Mouse (Mus musculus): Measurements from ENCODE around the gene Mapkap1. TPM values are rescaled to one million over a fixed set of nuclear protein-coding genes. Genes with fewer than 3 reads are reported as not detected.

The Mapkap1 gene
- total RNA-seq (2021) = 10 to 100 TPM; 55.1 to 69.0 TPM
- long read RNA-seq, experiment 1, transcript Mapkap1-209 (12 exons, 3,111 nt) = major isoform, 65 of 115 reads
- long read RNA-seq, experiment 1, transcript Mapkap1-204 (11 exons, 1,630 nt) = minor isoform, 15 of 115 reads
- long read RNA-seq, experiment 1, partial matches to known transcripts = 3 of 115 reads
- long read RNA-seq, experiment 1, other reads (novel, unspliced or antisense) = 32 of 115 reads
- long read RNA-seq, experiment 2, transcript Mapkap1-209 (12 exons, 3,111 nt) = major isoform, 41 of 82 reads
- long read RNA-seq, experiment 2, transcript Mapkap1-204 (11 exons, 1,630 nt) = minor isoform, 6 of 82 reads
- long read RNA-seq, experiment 2, partial matches to known transcripts = 0 of 82 reads
- long read RNA-seq, experiment 2, other reads (novel, unspliced or antisense) = 35 of 82 reads

DNA sequence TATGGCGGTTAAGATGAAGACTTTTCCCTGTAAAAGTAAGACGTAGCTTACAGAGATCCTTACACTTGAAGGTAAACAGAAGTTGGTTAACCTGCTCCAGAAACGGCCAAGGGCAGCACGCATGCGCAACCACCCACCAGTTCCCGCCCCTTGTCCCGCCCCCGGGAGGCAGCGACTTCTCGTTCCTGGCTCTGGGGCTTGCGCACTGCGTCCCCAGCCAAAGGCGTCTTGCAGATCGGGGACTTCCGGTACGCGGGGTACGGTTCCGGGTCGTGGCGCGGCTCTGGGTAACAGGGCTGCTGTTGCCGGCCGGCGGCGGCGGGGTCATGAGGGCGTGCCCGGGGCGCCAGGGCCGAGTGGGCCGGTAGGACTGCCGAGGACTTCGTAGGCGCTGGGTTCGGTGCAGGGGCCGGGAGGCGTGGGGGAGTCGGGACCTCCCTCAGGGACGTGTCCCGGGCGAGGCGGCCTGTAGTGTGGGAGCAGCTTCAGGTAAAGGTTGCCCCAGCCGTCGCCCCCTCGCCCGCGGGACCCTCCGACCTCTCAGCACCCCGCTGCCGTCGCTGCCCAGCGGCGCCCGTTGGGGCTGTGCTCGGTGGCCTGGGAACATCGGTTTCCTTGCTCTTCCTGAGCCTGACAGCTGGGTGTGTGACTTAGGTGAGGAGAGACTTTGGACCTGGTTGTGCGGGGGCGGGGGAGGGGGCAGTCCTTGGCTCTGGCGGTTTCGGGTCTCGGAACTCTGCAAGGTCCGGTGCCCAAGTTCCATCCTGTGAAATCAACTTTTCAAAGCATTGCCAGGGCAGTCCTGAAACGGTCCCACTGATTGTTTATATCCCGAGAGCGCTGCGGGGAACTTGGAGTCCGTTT, at the start of gene Mapkap1:
Mapkap1 (plus strand) TSS at position 171 of the 864 bp plus-strand sequence.
- H3K4me3 ChIP-seq = peak within 1 kb of the TSS; percentile 85
- intact Hi-C loops (cut with DNase I) = loop anchor here (2.0 to 10.0 kb wide), 2 partner anchors 34 to 228 kb away; partner anchors contain the start of gene Pbx3
- H3K27ac ChIP-seq = peak within 1 kb of the TSS; percentile 93
- no peak for TF ChIP-seq CTCF (IDR thresholded peaks at IDR 0.05)
- peak; percentile 99 for DNase-seq

DNA sequence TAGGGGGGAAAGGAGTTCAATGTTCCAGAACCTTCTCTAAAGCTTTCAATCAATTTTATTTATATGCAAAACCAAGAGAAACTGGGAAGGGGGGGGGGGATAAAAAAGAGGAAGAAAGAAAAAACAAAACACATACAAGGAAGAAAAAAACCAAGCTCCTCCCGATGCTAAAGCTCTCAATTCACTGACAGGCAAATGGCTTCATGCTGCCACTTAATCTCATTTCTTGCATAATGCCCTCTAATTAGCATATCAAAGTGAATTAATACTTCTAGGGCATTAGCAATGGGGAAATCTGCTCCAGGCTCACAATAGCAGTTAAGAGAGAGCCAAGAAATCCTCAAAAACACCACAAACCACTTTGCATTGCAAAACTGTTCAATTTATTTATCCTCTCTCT, 42.9 kb upstream of the Mapkap1 start:
- TF ChIP-seq CTCF (IDR thresholded peaks at IDR 0.05) = no peak
- no peak for DNase-seq
- Histone ChIP-seq H3K27ac (no peak overlapping the region), H3K4me3 (no peak overlapping the region)
- intact Hi-C loops (cut with DNase I) = no loop called here

DNA sequence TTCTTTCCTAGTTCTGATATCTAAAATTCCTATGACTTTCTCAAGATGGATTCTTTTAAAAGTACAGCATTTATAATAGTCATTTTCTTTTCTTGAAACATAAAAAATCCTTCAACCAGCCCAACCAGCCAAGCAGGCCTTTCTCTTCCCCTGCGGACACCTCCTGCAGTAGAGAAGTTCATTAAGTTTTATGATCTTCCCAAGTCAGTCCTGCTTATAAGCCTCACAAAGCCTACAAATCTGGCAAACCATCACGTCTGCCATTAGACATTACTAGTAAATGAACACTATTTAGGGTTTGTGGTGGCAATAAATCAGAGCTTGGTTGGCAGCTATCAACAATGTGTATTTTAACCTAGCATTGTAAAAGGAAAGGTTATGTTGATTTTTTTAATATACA, 39.5 kb upstream of the Mapkap1 start:
- no peak for TF ChIP-seq CTCF (IDR thresholded peaks at IDR 0.05)
- DNase-seq = no peak
- intact Hi-C loops (cut with DNase I) = no loop called here
- no peak overlapping the region for H3K27ac ChIP-seq
- no peak overlapping the region for H3K4me3 ChIP-seq

DNA sequence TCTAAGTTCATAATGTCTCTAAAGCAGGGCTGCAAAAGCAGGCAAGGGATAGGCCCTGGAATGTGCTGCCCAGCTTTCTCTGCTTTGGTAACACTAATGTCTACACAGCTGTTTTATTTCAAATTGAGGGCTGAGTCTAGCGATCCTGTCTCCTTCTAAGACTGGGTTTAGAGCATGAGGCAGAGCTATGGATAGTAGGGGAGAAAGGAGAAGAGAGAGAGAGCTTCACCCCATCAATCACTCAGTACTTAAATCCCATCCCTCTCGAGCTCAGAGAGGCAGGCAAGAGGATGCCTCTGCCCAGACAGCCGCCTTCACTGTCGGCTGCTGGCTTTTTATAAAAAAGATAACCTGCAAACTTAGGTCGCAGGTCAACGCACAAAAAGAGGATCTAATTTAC, 38.2 kb upstream of the Mapkap1 start:
- DNase-seq = no peak
- no peak for TF ChIP-seq CTCF (IDR thresholded peaks at IDR 0.05)
- Histone ChIP-seq H3K4me3 (no peak overlapping the region), H3K27ac (no peak overlapping the region)
- intact Hi-C loops (cut with DNase I) = no loop called here

DNA sequence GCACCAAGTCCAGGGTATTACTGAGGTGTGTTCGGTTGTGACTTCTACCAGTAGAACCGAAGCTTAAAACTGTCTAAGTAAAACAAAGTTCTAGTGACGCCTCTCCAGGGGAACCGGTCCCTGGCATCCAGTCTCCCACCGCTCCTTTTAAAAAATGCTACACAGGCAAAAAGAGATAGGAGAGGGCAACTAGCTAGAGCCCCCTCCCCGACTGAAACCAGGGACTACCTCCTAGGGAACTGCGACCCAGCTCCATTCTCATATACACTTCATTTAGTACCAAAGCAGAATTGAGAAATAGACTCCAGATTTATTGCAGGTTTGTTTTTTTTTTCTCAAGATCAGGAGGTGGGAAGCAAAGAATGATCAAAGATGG, 36.2 kb upstream of the Mapkap1 start:
- intact Hi-C loops (cut with DNase I) = loop anchor here (10.0 kb wide), 2 partner anchors 144 to 264 kb away; no protein-coding TSS in a partner anchor
- Histone ChIP-seq H3K27ac (no peak overlapping the region), H3K4me3 (peak overlapping the region; percentile 90)
- no peak for DNase-seq
- TF ChIP-seq CTCF (IDR thresholded peaks at IDR 0.05) = no peak

DNA sequence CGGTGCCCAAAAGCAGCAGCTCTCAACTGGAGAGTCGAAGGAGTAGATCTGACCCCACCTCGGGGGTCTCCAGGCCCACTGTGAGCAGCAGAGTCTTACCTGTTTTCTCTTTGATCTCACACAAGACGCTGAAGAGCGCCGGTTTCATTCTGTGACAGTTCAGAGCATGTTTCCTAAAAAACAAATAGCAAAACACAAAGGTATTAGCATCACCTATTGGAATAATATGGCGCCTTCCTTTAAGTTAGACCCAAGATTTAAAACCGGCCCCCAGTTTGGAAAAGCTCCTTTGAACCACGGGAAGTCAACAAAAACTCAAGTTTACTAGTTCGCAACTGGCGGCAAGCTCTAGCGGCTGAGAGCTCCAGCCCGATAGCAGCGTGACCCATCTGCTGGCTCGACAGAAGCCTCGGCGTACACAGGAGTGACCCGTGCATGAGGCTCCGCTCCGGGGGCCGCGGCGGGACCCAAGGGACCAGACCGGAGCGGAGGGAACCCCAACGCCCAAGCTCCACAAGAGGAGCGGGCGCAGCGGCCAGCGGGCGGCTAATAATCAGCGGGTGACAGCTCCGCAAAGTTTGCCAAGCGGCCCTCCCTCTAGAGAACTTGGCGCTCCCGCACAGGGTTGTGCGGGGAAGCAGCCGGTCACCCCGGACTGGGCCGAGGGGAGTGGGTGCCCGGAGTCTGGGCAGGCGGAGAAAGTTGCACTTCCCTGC, 35.7 kb upstream of the Mapkap1 start:
- no peak for TF ChIP-seq CTCF (IDR thresholded peaks at IDR 0.05)
- intact Hi-C loops (cut with DNase I) = loop anchor here (10.0 kb wide), 2 partner anchors 144 to 264 kb away; no protein-coding TSS in a partner anchor
- Histone ChIP-seq H3K4me3 (peak overlapping the region; percentile 90), H3K27ac (peak overlapping the region; percentile 92)
- DNase-seq = peak; percentile 48

DNA sequence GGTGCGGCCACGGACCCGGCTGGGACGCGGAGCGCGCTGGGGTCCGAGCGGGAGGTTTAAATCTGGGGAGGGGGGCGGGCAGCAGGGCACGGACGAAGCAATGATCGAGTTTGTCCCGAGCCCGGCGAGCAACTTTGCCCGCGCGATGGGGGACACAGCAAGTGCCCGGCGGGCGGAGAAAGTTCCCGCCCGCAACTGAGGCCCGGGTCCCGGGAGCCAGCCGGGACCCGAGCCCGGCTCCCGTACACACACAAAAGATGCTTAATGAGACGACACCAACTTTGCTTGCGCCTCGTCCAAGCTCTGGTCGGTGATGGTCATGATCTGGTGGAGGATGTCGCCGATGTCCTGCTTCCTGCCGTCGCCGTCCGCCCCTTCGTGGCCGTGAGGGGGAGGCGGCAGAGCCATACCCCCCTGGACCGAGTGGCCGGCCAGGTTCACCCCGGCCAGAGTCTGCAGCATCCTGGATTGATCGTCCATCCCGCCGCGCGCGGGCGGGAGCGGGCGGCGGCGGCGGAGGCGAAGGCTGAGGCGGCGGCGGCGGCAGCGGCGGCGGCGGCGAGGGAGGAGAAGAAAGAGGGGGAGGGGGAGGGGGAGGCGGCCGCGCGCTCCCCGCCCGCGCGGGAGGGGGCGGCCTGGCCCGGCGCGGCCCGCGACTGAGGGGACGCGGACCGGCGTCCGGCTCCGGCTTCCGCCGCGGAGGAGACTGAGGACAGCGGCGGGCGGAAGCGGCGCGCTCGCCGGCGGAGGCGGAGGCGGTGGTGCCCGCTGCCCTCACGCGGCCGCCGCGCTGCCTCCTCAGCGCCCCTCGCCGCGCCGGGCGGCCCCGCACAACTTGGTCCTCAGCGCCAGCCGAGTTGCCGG, 34.9 kb upstream of the Mapkap1 start:
- peak overlapping the region; percentile 92 for H3K27ac ChIP-seq
- intact Hi-C loops (cut with DNase I) = loop anchor here (2.0 to 10.0 kb wide), 3 partner anchors 35 to 263 kb away; partner anchors contain the start of gene Mapkap1
- peak overlapping the region; percentile 90 for H3K4me3 ChIP-seq
- DNase-seq = peak; percentile 72
- TF ChIP-seq CTCF (IDR thresholded peaks at IDR 0.05) = no peak

DNA sequence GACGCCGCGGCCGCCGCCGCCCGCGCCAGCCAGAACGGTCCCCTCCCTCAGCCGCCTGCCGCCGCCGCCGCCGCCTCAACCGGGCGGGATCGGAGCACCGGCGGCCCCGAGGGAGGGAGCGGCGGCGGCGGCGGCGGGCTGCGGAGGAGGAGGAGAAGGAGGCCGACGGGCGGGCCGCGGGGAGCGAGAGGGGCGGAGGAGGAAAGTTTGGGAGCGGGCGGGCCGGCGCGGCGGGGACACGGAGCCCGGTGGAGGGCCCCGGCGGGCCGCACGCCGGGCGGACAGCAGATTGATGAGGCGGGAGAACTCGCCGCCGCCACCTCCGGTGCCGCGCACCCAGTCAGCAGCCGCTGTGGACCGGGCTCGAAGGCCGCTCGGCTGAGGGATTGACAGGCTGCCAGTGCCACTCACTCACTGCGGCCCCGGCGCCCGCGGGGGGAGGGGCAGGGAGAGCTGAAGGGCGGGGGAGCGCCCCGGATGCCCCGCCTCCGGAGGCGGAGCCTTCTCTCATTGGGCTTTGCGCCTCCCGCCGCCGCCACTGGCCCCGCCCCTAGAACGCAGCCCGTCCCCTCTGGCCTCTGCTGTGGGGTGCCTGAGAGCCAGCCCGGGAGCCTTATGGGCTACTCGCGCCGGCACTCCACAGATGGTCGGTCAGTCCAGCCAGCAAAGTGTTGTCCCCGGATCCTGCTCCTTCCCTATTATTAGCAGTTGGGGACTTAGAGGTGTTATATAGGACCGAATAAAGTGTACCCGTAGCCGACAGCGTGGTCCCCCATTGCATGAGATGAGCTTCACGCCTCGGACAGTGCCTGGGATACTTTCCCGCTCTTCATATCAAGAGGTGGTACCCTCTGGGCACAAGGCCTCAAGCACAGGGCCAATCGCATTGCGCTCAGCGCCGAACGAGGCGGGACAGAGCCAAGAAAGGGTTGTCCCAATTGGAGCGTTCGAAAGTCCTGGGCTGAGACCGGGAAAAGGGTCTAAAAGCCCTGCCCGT, 34.0 kb upstream of the Mapkap1 start, which contains the start of gene Pbx3:
Pbx3 (minus strand) TSS at position 838 of the 997 bp plus-strand sequence.
- TF ChIP-seq CTCF (IDR thresholded peaks at IDR 0.05) = no peak
- intact Hi-C loops (cut with DNase I) = loop anchor here (2.0 to 10.0 kb wide), 3 partner anchors 34 to 262 kb away; partner anchors contain the start of gene Mapkap1
- Histone ChIP-seq H3K27ac (peak within 1 kb of the TSS; percentile 92), H3K4me3 (peak within 1 kb of the TSS; percentile 90)
- peak; percentile 98 for DNase-seq

DNA sequence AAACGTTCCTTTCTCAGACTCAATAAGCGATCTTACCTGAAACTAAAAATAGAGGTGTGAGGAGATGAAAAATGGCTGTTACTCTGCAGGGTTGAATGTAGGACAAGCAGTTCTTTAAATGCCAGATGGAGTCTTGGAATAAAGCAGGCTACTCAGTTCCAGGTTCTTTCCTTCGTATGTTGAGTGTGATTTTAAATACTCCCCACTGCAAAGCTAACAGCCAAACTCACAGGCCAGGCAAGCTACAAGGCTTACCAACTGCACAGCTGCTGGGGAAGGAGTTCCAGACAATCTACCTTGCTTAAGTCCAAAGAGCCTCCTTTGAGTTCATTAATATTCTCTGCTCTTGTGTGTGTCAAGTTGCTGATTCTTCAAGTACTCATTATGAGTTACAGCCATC, 32.7 kb upstream of the Mapkap1 start:
- no peak overlapping the region for H3K4me3 ChIP-seq
- DNase-seq = no peak
- intact Hi-C loops (cut with DNase I) = loop anchor here (2.0 to 10.0 kb wide), 3 partner anchors 33 to 261 kb away; partner anchors contain the start of gene Mapkap1
- no peak overlapping the region for H3K27ac ChIP-seq
- no peak for TF ChIP-seq CTCF (IDR thresholded peaks at IDR 0.05)

DNA sequence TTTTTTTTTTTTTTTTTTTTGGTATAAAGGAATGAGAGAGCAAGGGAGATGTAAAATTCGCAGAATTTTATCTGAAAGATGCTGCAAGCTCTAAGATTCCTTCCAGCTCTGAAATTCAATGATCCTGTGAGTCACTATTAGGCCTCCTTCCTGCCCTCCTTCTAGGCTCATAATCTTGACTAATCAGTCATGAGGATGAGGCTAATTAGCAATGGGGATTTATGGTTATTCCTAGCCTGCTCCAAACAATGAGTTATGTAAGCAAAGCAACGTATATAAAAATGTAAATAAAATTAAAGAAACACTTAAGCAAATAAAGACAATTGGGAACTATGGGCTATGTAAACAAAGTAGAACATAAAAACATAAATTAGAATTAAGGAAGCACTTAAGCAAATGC, 32.2 kb upstream of the Mapkap1 start:
- intact Hi-C loops (cut with DNase I) = loop anchor here (10.0 kb wide), 2 partner anchors 140 to 260 kb away; no protein-coding TSS in a partner anchor
- no peak for TF ChIP-seq CTCF (IDR thresholded peaks at IDR 0.05)
- Histone ChIP-seq H3K27ac (no peak overlapping the region), H3K4me3 (no peak overlapping the region)
- DNase-seq = no peak

Data from gastrocnemius, adult 2 months (tissue).